Mouse (Mus musculus): Measurements from ENCODE around the gene Ndufa5. TPM values are rescaled to one million over a fixed set of nuclear protein-coding genes. Genes with fewer than 3 reads are reported as not detected.

The Ndufa5 gene
- polyA plus RNA-seq (2012; ENCODE audit: low replicate concordance), result 1.7 and 4.6 TPM in 2 replicates

GRCm38 (mm10) chr6:24527155-24528063 is at the start of gene Ndufa5:
TSS of gene Ndufa5 (minus strand) at chr6:24528013.

GRCm38 (mm10) chr6:24528064-24528243 is 141 bp upstream of the Ndufa5 start, which contains the start of gene Asb15:
TSS of gene Asb15 (plus strand) at chr6:24528144.

DNA sequence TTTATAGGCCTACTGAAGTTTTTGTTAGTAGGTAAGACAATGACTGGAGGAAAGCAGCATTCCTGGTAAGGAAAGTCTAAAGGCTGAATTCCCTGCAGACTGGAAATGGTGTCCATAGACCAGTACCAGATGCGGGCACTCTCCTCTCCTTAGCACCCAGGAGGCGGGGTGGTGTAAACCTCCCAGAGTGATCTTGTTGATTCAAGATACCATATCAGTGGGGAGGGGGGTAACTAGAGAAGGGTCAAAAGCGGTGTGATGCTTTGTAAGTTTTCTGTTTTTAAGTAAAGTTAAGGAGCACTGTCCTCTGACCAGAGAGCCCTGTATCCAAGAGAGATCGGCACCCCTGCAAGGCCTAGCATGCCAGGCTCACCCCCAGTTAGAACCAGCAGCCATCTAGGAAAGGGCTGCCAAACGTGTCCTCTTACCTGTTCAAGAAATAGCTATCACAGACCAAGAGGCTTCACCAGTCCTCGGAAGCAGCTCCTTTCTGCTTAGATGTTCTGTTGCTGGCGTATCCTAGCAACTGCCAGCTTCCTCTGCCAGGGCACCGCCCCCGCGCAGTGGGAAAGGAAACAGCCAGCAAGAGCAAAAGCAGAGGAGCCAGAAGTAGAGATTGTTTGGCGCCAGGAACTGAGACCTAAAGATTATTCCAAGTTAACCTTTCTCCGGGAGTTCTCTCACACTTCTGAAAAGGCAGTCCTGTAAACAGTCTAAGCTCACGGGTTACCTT is 13.1 kb downstream of the Ndufa5 start, which contains the start of gene Iqub:
Gene Iqub (minus strand): TSS at position 516 of the 733 bp plus-strand sequence.

Other genes starting within 250 kb of the Ndufa5 start
- not detected in 2 replicates for gene Iqub, start 12.9 kb downstream of the Ndufa5 start, polyA plus RNA-seq (2012; ENCODE audit: low replicate concordance)
- gene Asb15, start 131 bp upstream of the Ndufa5 start, polyA plus RNA-seq (2012; ENCODE audit: low replicate concordance), result not detected in 2 replicates
- gene Lmod2, start 69.7 kb upstream of the Ndufa5 start, polyA plus RNA-seq (2012; ENCODE audit: low replicate concordance), result not detected in 2 replicates
- gene Wasl, start 137.0 kb upstream of the Ndufa5 start, polyA plus RNA-seq (2012; ENCODE audit: low replicate concordance), result 29.2 and 105 TPM in 2 replicates
- gene Hyal6, start 205.2 kb upstream of the Ndufa5 start, polyA plus RNA-seq (2012; ENCODE audit: low replicate concordance), result not detected in 2 replicates
- not detected in 2 replicates for gene Hyal4, start 220.3 kb upstream of the Ndufa5 start, polyA plus RNA-seq (2012; ENCODE audit: low replicate concordance)

Data from hematopoietic multipotent progenitor cell, adult 10-12 weeks (in vitro differentiated cells).